Mouse (Mus musculus) liver, embryonic 16.5 days (tissue): ENCODE data around the gene Gm20547. TPM values are rescaled to one million over a fixed set of nuclear protein-coding genes. Genes with fewer than 3 reads are reported as not detected.

Source experiments
- ATAC-seq: fragments of 200-750 bp; cut with Nextera tagmentation; 2 replicates; pipeline ENCODE4 v1.8.0; 2017; ENCODE audit warnings: low read depth, mild to moderate bottlenecking, moderate number of reproducible peaks, moderate library complexity
- H3K27ac ChIP-seq: fragments of 300-500 bp; sonication (generic); 2 replicates; pipeline ENCODE4 v1.5.1; 2014; ENCODE audit warnings: mild to moderate bottlenecking, low read length
- H3K27me3 ChIP-seq: fragments of 300-500 bp; sonication (generic); 2 replicates; pipeline ENCODE4 v1.6.1; 2014; ENCODE audit warnings: low read depth, low read length, mixed read lengths; ENCODE audit not compliant: control insufficient read depth, insufficient read depth
- H3K36me3 ChIP-seq: fragments of 300-500 bp; sonication (generic); 2 replicates; pipeline ENCODE4 v1.6.1; 2014; ENCODE audit warnings: mild to moderate bottlenecking; ENCODE audit not compliant: control insufficient read depth, insufficient read depth
- H3K4me1 ChIP-seq: fragments of 300-500 bp; sonication (generic); 2 replicates; pipeline ENCODE4 v1.6.1; 2014; ENCODE audit warnings: low read depth, low read length, mixed read lengths; ENCODE audit not compliant: control insufficient read depth
- H3K4me2 ChIP-seq: fragments of 300-500 bp; sonication (generic); 2 replicates; pipeline ENCODE4 v1.6.1; 2014; ENCODE audit warnings: low read depth, low read length, mixed read lengths
- H3K4me3 ChIP-seq: fragments of 300-500 bp; sonication (generic); 2 replicates; pipeline ENCODE4 v1.5.1; 2014; ENCODE audit warnings: low read depth, mild to moderate bottlenecking, low read length
- H3K9ac ChIP-seq: fragments of 300-500 bp; sonication (generic); 2 replicates; pipeline ENCODE4 v1.6.1; 2014; ENCODE audit warnings: low read depth, low read length
- H3K9me3 ChIP-seq: fragments of 300-500 bp; sonication (generic); replicated peaks from 2 replicates; pipeline ENCODE4 v1.6.1; 2016; ENCODE audit warnings: low read length; ENCODE audit not compliant: control insufficient read depth
- WGBS: fragments of 180-500 bp; shearing (Covaris S2); extraction: QIAGEN DNeasy Blood & Tissue Kit; methylation state at CpG from one replicate; pipeline ENCODE4 v1.1.7; 2014; ENCODE audit not compliant: insufficient replicate concordance; 5-methylcytosine and 5-hydroxymethylcytosine counted together
- polyA plus RNA-seq: library from polyadenylated mRNA; unstranded; fragments of >200 nt; fragmentation: Nextera tagmentation; extraction: Ambion mirVana; gene quantifications from 2 replicates; pipeline ENCODE4 v1.2.1, GENCODE M21; 2015

Gm20547 gene
- polyA plus RNA-seq, 1 experiment from 2014 or later: not detected

DNA sequence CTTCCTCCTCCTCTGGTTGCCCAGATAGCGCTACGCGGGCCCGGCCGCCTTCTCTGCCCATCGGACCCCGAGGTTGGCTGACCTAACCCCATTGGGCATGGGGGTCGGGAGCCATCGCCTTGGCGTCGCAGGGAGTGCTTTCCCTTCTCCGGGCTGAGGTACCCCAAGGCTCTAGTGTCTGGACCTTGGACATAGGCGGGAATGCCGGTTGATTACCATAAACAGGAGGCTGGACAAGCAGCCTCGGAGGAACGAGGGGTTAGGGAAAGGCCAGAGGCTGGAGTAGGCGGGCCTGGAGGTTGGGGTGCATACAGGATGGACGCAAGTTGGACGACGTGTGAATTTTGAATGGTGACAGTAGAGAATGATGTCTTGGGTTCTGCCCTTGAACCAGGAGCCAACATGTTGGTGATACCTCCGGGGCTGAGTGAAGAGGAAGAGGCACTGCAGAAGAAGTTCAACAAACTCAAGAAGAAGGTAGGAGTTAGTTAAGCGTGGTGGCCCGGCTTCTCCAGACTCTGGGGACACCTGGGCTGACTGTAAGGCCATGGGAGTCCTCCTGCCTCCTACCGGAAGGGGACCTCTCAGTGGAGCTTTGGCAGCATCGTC lies 31.2 kb downstream of the Gm20547 start:
- peak overlapping the region; percentile 88 for H3K9ac ChIP-seq
- peak; percentile 7; the same call in 1 of the 2 replicates for ATAC-seq
- no peaks in the 10 kb centered on the region for H3K9me3 ChIP-seq
- no peaks in the 10 kb centered on the region for H3K27me3 ChIP-seq
- WGBS: 2% methylated on average over 20 of the region's 25 CpGs
- peaks cover 23% of the 10 kb centered on the region for H3K4me1 ChIP-seq
- peaks cover 29% of the 10 kb centered on the region for H3K36me3 ChIP-seq
- H3K4me3 ChIP-seq: peak overlapping the region; percentile 81
- H3K27ac ChIP-seq: peak overlapping the region; percentile 71
- H3K4me2 ChIP-seq: peak overlapping the region; percentile 95

DNA sequence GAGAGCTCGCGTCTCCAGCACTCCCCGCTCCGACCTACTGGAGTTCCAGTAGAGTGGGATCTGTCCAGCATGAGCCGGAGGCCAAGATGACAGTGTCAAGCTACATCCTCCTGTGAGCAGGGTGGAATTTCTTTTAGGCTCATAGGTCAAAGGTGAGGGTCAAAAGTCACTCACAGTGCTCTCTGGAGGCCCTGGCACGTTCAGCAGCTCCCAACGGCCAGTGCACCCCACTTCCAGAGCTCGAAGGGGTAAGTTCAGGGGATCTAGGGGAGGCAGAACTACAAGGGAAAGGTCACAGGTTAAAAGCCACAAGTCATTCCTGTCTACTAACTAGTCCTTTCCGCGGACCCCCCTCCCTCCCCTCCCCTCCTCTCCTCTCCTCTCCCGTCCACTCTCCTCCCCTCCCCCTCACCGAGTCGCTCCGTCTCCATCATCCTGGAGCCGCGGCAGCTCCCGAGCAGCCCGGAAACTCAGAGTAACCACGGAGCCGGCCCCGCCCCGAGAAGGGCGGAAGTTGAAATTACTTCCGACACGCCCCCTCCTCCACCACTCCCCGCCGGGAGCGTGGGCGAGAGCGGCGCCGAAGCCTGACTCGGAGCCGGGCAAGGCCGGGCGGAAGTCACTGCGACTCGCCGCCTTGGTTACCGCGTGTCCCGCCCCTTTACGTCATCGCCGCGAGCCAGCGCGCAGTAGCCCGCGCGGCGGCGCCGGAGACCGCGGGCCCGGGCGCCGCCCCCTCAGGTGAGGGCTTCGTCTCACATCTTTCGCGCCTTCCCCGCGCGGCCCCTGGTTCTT lies 31.9 kb downstream of the Gm20547 start, which contains the start of the genes Skiv2l and Nelfe:
Gene Skiv2l (minus strand): TSS at position 489 of the 795 bp plus-strand sequence.
Gene Nelfe (plus strand): TSS at position 670 of the 795 bp plus-strand sequence.
- peaks cover 28% of the 10 kb centered on the region for H3K36me3 ChIP-seq
- peaks cover 23% of the 10 kb centered on the region for H3K4me1 ChIP-seq
- H3K4me2 ChIP-seq: peak within 1 kb of the TSS; percentile 95
- WGBS: 1% methylated on average over 57 of the region's 65 CpGs
- peak within 1 kb of the TSS; percentile 71 for H3K27ac ChIP-seq
- no peaks in the 10 kb centered on the region for H3K27me3 ChIP-seq
- peak within 1 kb of the TSS; percentile 81 for H3K4me3 ChIP-seq
- peak within 1 kb of the TSS; percentile 88 for H3K9ac ChIP-seq
- peak; percentile 97 for ATAC-seq
- H3K9me3 ChIP-seq: no peaks in the 10 kb centered on the region

DNA sequence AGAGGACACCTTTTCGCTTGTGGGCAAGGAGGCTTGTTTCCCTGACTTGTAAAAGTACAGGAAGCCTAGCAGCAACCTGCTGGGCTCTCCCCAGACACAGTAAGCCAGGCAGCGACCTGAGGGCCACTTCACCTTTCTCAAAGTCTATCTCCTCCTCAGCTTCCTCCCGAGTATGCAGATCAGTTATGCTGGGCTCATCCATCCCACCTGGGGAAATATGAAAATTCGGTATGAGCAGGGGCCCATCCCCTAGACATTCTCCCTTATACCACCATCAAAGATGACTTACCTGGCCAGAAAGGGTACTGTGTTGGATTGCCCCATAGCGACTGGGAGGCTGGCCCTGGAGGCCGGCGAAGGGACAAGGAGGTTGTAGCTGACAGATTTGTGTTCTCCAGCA lies 34.2 kb downstream of the Gm20547 start:
- peaks cover 26% of the 10 kb centered on the region for H3K36me3 ChIP-seq
- no peaks in the 10 kb centered on the region for H3K27me3 ChIP-seq
- no peaks in the 10 kb centered on the region for H3K9me3 ChIP-seq
- no peak overlapping the region for H3K4me3 ChIP-seq
- no peak for ATAC-seq
- WGBS: 79% methylated on average over 7 of the region's 7 CpGs
- H3K4me2 ChIP-seq: no peak overlapping the region
- H3K27ac ChIP-seq: no peak overlapping the region
- peaks cover 23% of the 10 kb centered on the region for H3K4me1 ChIP-seq
- H3K9ac ChIP-seq: no peak overlapping the region

DNA sequence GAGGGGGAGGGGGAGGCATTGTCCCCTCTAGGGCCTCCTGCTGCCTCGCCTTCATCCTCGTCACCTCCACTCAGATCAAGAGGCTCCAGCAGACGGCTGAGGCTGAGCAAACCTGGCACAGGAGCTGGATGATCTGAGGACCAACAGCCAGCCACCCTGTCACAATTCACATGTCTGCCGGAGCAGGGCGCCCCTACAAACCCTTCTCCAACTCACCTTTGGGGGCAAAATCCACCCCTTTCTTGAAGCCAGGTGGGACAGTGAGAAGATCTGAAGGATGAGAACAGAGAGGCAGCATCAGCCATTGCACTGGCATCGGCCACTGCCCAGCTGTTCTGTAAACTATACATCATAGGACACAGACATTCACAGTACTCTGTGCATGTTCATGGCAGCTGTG lies 34.6 kb downstream of the Gm20547 start:
- no peak overlapping the region for H3K4me3 ChIP-seq
- 76% methylated on average over 6 of the region's 6 CpGs for WGBS
- H3K27me3 ChIP-seq: no peaks in the 10 kb centered on the region
- no peaks in the 10 kb centered on the region for H3K9me3 ChIP-seq
- no peak for ATAC-seq
- H3K27ac ChIP-seq: no peak overlapping the region
- peaks cover 23% of the 10 kb centered on the region for H3K4me1 ChIP-seq
- no peak overlapping the region for H3K9ac ChIP-seq
- H3K4me2 ChIP-seq: no peak overlapping the region
- peaks cover 23% of the 10 kb centered on the region for H3K36me3 ChIP-seq

DNA sequence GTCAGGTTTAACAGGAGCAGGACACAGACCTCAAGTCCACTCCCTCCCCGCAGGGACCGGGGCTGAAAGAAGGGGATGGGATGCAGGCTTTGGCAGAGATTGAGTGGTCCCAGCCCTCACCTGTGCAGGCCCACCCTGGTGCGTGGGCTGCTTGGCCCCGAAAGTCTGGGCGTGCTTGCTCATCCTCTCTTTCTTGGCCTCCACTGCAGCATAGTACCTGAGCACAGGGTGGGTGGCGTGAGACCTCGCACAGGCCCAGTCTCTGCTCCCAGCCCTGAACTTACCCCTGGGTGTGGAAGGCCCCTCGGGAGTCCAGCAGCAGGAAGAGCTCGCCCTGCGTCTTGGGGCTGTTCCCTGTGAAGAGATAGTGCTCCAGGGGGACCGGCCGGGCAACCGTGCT lies 37.0 kb downstream of the Gm20547 start:
- no peak overlapping the region for H3K9ac ChIP-seq
- no peaks in the 10 kb centered on the region for H3K9me3 ChIP-seq
- 85% methylated on average over 13 of the region's 13 CpGs for WGBS
- H3K27ac ChIP-seq: no peak overlapping the region
- H3K4me1 ChIP-seq: peaks cover 23% of the 10 kb centered on the region
- H3K27me3 ChIP-seq: no peaks in the 10 kb centered on the region
- no peak overlapping the region for H3K4me2 ChIP-seq
- H3K4me3 ChIP-seq: no peak overlapping the region
- ATAC-seq: no peak
- peaks cover 34% of the 10 kb centered on the region for H3K36me3 ChIP-seq

- H3K27ac ChIP-seq: peak overlapping the region; percentile 35; the same call in 1 of the 2 replicates
- H3K9me3 ChIP-seq: no peaks in the 10 kb centered on the region
- H3K9ac ChIP-seq: peak overlapping the region; percentile 21; the same call in 1 of the 2 replicates
- H3K4me3 ChIP-seq: no peak overlapping the region
- H3K36me3 ChIP-seq: peaks cover 33% of the 10 kb centered on the region
- no peak for ATAC-seq
- peaks cover 35% of the 10 kb centered on the region for H3K4me1 ChIP-seq
- WGBS: 66% methylated on average over 6 of the region's 6 CpGs
- 0 out of 2 replicates have a peak overlapping the region, but pooled peaks have one; percentile 14 for H3K4me2 ChIP-seq
- no peaks in the 10 kb centered on the region for H3K27me3 ChIP-seq
Measured at GRCm38 (mm10) chr17:34840736-34841307, 41.0 kb downstream of the Gm20547 start.

DNA sequence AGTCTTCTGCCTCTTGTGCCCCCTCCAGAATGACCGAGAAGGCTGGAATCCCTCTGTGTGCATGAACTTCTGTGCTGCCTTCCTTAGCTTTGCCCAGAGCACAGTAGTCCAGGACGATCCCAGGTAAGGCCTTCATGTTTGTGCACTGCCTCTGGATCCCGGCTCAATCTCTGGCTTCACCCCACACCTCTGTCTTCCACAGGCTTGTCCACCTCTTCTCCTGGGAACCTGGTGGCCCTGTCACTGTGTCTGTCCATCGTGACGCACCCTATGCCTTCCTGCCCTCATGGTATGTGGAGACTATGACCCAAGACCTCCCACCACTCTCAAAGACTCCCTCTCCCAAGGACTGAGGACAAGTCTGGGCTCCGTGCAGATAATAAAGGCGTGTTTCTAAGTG lies 43.1 kb downstream of the Gm20547 start:
- H3K4me2 ChIP-seq: no peak overlapping the region
- peaks cover 39% of the 10 kb centered on the region for H3K4me1 ChIP-seq
- H3K27ac ChIP-seq: peak overlapping the region; percentile 14; the same call in 1 of the 2 replicates
- peaks cover 31% of the 10 kb centered on the region for H3K36me3 ChIP-seq
- no peak overlapping the region for H3K4me3 ChIP-seq
- H3K9me3 ChIP-seq: no peaks in the 10 kb centered on the region
- 82% methylated on average over 7 of the region's 7 CpGs for WGBS
- no peaks in the 10 kb centered on the region for H3K27me3 ChIP-seq
- no peak for ATAC-seq
- no peak overlapping the region for H3K9ac ChIP-seq

GRCm38 (mm10) chr17:34837464-34838324 lies 44.1 kb downstream of the Gm20547 start:
- peak overlapping the region; percentile 94 for H3K4me3 ChIP-seq
- H3K27ac ChIP-seq: peak overlapping the region; percentile 87
- H3K4me1 ChIP-seq: peaks cover 39% of the 10 kb centered on the region
- no peak for ATAC-seq
- peak overlapping the region; percentile 98 for H3K4me2 ChIP-seq
- 36% methylated on average over 43 of the region's 43 CpGs for WGBS
- H3K9me3 ChIP-seq: no peaks in the 10 kb centered on the region
- H3K9ac ChIP-seq: peak overlapping the region; percentile 85
- H3K27me3 ChIP-seq: no peaks in the 10 kb centered on the region
- H3K36me3 ChIP-seq: peaks cover 26% of the 10 kb centered on the region
